Mouse (Mus musculus): ENCODE data around the gene Olfr859. TPM values are rescaled to one million over a fixed set of nuclear protein-coding genes. Genes with fewer than 3 reads are reported as not detected.
"Not testable (repeated sequence)": the region's sequence is repeated elsewhere in the genome, so short reads cannot be mapped to it uniquely, and the experiment has no call there.

Gene Olfr859
- total RNA-seq (2021) = not detected

- DNase-seq (ENCODE audit: low spot score in 2 of 2); intact Hi-C loops (cut with DNase I): not testable (repeated sequence)
Observed at GRCm38 (mm10) chr9:19804606-19805005, at the start of gene Olfr859. TSS of gene Olfr859 (plus strand) at chr9:19804906.

- intact Hi-C loops (cut with DNase I) = no loop called here
- DNase-seq (ENCODE audit: low spot score in 2 of 2) = no peak
Observed at GRCm38 (mm10) chr9:19769136-19769535, 35.6 kb upstream of the Olfr859 start.

GRCm38 (mm10) chr9:19769701-19770100 lies 35.0 kb upstream of the Olfr859 start:
- intact Hi-C loops (cut with DNase I) = no loop called here
- no peak for DNase-seq (ENCODE audit: low spot score in 2 of 2)

GRCm38 (mm10) chr9:19779983-19780382 lies 24.7 kb upstream of the Olfr859 start, which contains the start of gene Olfr58:
TSS of gene Olfr58 (plus strand) at chr9:19780283.
- intact Hi-C loops (cut with DNase I) = no loop called here

GRCm38 (mm10) chr9:19803000-19803399 lies 1.7 kb upstream of the Olfr859 start:
- intact Hi-C loops (cut with DNase I) = no loop called here
- no peak for DNase-seq (ENCODE audit: low spot score in 2 of 2)

More at GRCm38 (mm10) chr9:19779983-19780382, 24.7 kb upstream of the Olfr859 start, which contains the start of gene Olfr58:
- no peak for DNase-seq (ENCODE audit: low spot score in 2 of 2)

- DNase-seq (ENCODE audit: low spot score in 2 of 2) = no peak
- intact Hi-C loops (cut with DNase I) = no loop called here
Observed at GRCm38 (mm10) chr9:19849647-19850046, 44.9 kb downstream of the Olfr859 start, which contains the start of gene Olfr860. TSS of gene Olfr860 (minus strand) at chr9:19849747.

Other genes with a start within 250 kb of the Olfr859 start
- not detected for gene Olfr854, start 237.5 kb upstream of the Olfr859 start, total RNA-seq (2021)
- not detected for gene Olfr855, start 222.3 kb upstream of the Olfr859 start, total RNA-seq (2021)
- gene Zfp317, start 182.8 kb upstream of the Olfr859 start, total RNA-seq (2021) = 10 to 100 TPM; 19.7 to 21.9 TPM
- gene Olfr857, start 95.5 kb upstream of the Olfr859 start, total RNA-seq (2021) = not detected
- gene Olfr58, start 24.6 kb upstream of the Olfr859 start, total RNA-seq (2021) = not detected
- not detected for gene Olfr860, start 44.8 kb downstream of the Olfr859 start, total RNA-seq (2021)
- not detected for gene Olfr862, start 83.1 kb downstream of the Olfr859 start, total RNA-seq (2021)
- gene Olfr77, start 112.0 kb downstream of the Olfr859 start, total RNA-seq (2021) = not detected
- gene Olfr866, start 223.1 kb downstream of the Olfr859 start, total RNA-seq (2021) = not detected

Data from left cerebral cortex, postnatal 36 days (tissue).